In genomic region chr7:99467916-99468282, GRCm38 (mm10) we compare ENCODE assay signal across 8 mouse cellular contexts. TPM values are rescaled to one million over a fixed set of nuclear protein-coding genes. Genes with fewer than 3 reads are reported as not detected.
DNase-seq lines count a peak whose midpoint lies in the region; ATAC-seq lines count a peak whose summit lies in the region.

No protein-coding gene starts in this region.

- H3K27ac ChIP-seq in heart, embryonic 13.5 days (replicated peaks) = peak overlapping the region; percentile 95

- peak; percentile 40 to 74 for DNase-seq in left cerebral cortex, postnatal 10 days (ENCODE audit: extremely low spot score in 1 of 2, low spot score in 2 of 2)
- no peak for DNase-seq in left cerebral cortex, adult 11 months (ENCODE audit: low spot score)
- peak; percentile 87 for DNase-seq in cerebellum, adult 9-11 months
- peak; percentile 78 for DNase-seq in kidney, postnatal 10 days
- peak; percentile 55 for DNase-seq in lung, postnatal 14 days
- peak; percentile 63 for DNase-seq in testis, postnatal 10 days (ENCODE audit: low spot score)
- DNase-seq in B cell, adult 2 months = no peak

- no peaks in the 10 kb centered on the region for H3K9me3 ChIP-seq in heart, embryonic 13.5 days

- intact Hi-C loops in left cerebral cortex, postnatal 10 days (cut with DNase I) = no loop called here

- peaks cover 50% of the 10 kb centered on the region for H3K4me1 ChIP-seq in heart, embryonic 13.5 days

- H3K36me3 ChIP-seq in heart, embryonic 13.5 days = peaks cover 16% of the 10 kb centered on the region

- H3K9ac ChIP-seq in heart, embryonic 13.5 days = peak overlapping the region; percentile 87

- 15% methylated on average over 9 of the region's 11 CpGs for WGBS in heart, embryonic 13.5 days

- peak overlapping the region; percentile 88 for H3K4me2 ChIP-seq in heart, embryonic 13.5 days

- H3K4me3 ChIP-seq in heart, embryonic 13.5 days = peak overlapping the region; percentile 61

- ATAC-seq in heart, embryonic 13.5 days (ENCODE audit: extremely low read depth, insufficient number of reproducible peaks, low FRiP score, low TSS enrichment) = no peak

- peaks cover 2% of the 10 kb centered on the region; the same call in 1 of the 2 replicates for H3K27me3 ChIP-seq in heart, embryonic 13.5 days (replicated peaks)

RNA-seq across cellular contexts. Expression of gene Klhl35, which starts 2.1 kb away (rescaled TPM):
- total RNA-seq in left cerebral cortex, postnatal 10 days (2021) = 1 to 10 TPM; 1.4 to 2.6 TPM
- polyA plus RNA-seq in heart, embryonic 13.5 days (2015; fragmentation: Nextera tagmentation; extraction: Ambion mirVana) = 0.45 and 0.84 TPM in 2 replicates

RNA-seq across cellular contexts. Expression of gene Rps3, which starts 15.6 kb away (rescaled TPM):
- 100 to 1,000 TPM; 266 to 286 TPM for total RNA-seq in left cerebral cortex, postnatal 10 days (2021)
- 492 and 539 TPM in 2 replicates for polyA plus RNA-seq in heart, embryonic 13.5 days (2015; fragmentation: Nextera tagmentation; extraction: Ambion mirVana)

Comparison
In these comparisons a context has a peak if more than half of its experiments do, and no peak if none do; other contexts are left out.
1. DNase-seq: peak in left cerebral cortex, postnatal 10 days (2 of 2), cerebellum, adult 9-11 months (single experiment), kidney, postnatal 10 days (single experiment), lung, postnatal 14 days (single experiment) and testis, postnatal 10 days (single experiment); none in left cerebral cortex, adult 11 months (single experiment) and B cell, adult 2 months (0 of 2).